Mouse (Mus musculus) hindbrain, embryonic 11.5 days (tissue): ENCODE data around the gene Rnf212. TPM values are rescaled to one million over a fixed set of nuclear protein-coding genes. Genes with fewer than 3 reads are reported as not detected.
A peak's percentile ranks its signal among the peaks of the same experiment; 100 is the strongest.

Experiments
- ATAC-seq: fragments of 200-750 bp; cut with Nextera tagmentation; 2 replicates; pipeline ENCODE4 v1.8.0; 2017; ENCODE audit warnings: mild to moderate bottlenecking, moderate TSS enrichment, moderate library complexity; ENCODE audit not compliant: low FRiP score
- DNase-seq: peaks from one replicate; pipeline ENCODE4 v3.0.0-alpha.2; 2015; ENCODE audit warnings: low spot score
- H3K27ac ChIP-seq: fragments of 300-500 bp; sonication (generic); 2 replicates; pipeline ENCODE4 v1.5.1; 2014; ENCODE audit warnings: mild to moderate bottlenecking, low read depth, low read length
- H3K27me3 ChIP-seq: fragments of 300-500 bp; sonication (generic); 2 replicates; pipeline ENCODE4 v1.6.1; 2014; ENCODE audit warnings: mild to moderate bottlenecking, low read length, moderate library complexity, mixed read lengths; ENCODE audit not compliant: control insufficient read depth, insufficient read depth
- H3K36me3 ChIP-seq: fragments of 300-500 bp; sonication (generic); 2 replicates; pipeline ENCODE4 v1.6.1; 2014; ENCODE audit warnings: mild to moderate bottlenecking, low read length, moderate library complexity, mixed read lengths; ENCODE audit not compliant: control insufficient read depth, insufficient read depth
- H3K4me1 ChIP-seq: fragments of 300-500 bp; sonication (generic); replicated peaks from 2 replicates; pipeline ENCODE4 v1.6.1; 2014; ENCODE audit warnings: low read length, mixed read lengths; ENCODE audit not compliant: control insufficient read depth, insufficient read depth
- H3K4me2 ChIP-seq: fragments of 300-500 bp; sonication (generic); replicated peaks from 2 replicates; pipeline ENCODE4 v1.6.1; 2014; ENCODE audit warnings: mild to moderate bottlenecking, low read depth, low read length
- H3K4me3 ChIP-seq: fragments of 300-500 bp; sonication (generic); 2 replicates; pipeline ENCODE4 v1.5.1; 2014; ENCODE audit warnings: low read depth, low read length
- H3K9ac ChIP-seq: fragments of 300-500 bp; sonication (generic); 2 replicates; pipeline ENCODE4 v1.6.1; 2014; ENCODE audit warnings: low read depth, low read length
- H3K9me3 ChIP-seq: fragments of 300-500 bp; sonication (generic); 2 replicates; pipeline ENCODE4 v1.6.1; 2016; ENCODE audit warnings: low read length; ENCODE audit not compliant: control insufficient read depth
- WGBS: fragments of 180-500 bp; shearing (Covaris S2); extraction: QIAGEN DNeasy Blood & Tissue Kit; methylation state at CpG from one replicate; pipeline ENCODE4 v1.1.7; 2014; 5-methylcytosine and 5-hydroxymethylcytosine counted together
- polyA plus RNA-seq: library from polyadenylated mRNA; unstranded; fragments of >200 nt; fragmentation: Nextera tagmentation; extraction: Ambion mirVana; gene quantifications from 2 replicates; pipeline ENCODE4 v1.2.1, GENCODE M21; 2014

Rnf212 gene
- polyA plus RNA-seq, 1 experiment from 2014 or later: 1.1 TPM

DNA sequence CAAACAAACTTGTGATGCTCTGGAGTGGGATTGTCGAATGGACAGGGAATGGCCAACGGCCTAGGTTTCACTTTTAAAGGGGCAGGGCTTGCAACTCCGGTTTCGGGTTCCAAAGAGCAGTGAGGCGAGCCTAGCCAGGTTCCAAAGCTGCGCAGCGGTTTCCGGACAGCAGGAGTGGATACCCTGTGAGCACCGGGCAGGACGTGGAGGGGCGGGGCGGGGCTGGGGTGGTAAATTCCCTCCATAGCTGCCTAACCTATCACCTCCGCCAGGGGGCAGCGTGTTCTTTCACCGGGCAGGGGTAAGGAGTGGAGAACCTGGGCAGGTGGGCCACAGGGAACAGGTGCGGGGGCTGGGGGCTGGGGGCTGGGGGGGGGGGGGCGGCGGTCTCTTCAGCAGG is 82.5 kb downstream of the Rnf212 start, which contains the start of gene Fgfrl1:
Fgfrl1 (plus strand) TSS at position 112 of the 400 bp plus-strand sequence.
- peaks cover 7% of the 10 kb centered on the region for H3K27me3 ChIP-seq
- WGBS: 3% methylated on average over 15 of the region's 18 CpGs
- ATAC-seq (no peak), DNase-seq (peak; percentile 61)
- 0 out of 2 replicates have a peak within 1 kb of the TSS, but pooled peaks have one; percentile 83 for H3K4me3 ChIP-seq
- H3K36me3 ChIP-seq: no peaks in the 10 kb centered on the region
- no peak within 1 kb of the TSS for H3K27ac ChIP-seq
- H3K4me2 ChIP-seq: peak within 1 kb of the TSS; percentile 33
- no peaks in the 10 kb centered on the region for H3K9me3 ChIP-seq
- no peaks in the 10 kb centered on the region; the same call in 1 of the 2 replicates for H3K4me1 ChIP-seq
- no peak within 1 kb of the TSS for H3K9ac ChIP-seq

DNA sequence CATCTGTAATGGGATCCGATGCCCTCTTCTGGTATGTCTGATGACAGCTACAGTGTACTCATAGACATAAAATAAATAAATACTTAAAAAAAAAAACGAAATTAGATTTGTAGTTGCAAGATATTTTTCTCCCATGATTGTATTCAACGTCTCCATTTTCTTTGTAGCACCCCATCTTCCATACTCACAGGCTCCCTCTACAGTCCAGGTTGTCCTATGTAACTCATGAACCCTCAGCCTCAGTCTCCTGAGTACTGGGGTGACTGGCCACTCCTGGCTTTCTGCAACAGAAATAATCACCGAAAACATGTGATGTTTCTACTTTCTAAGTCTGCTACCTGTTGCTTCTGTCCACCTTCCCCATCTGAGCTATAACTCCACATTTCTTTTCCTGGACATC is 83.6 kb downstream of the Rnf212 start:
- Histone ChIP-seq H3K36me3 (no peaks in the 10 kb centered on the region), H3K27me3 (peaks cover 7% of the 10 kb centered on the region), H3K9ac (no peak overlapping the region), H3K4me2 (no peak overlapping the region), H3K4me3 (no peak overlapping the region), H3K27ac (no peak overlapping the region), H3K9me3 (no peaks in the 10 kb centered on the region), H3K4me1 (no peaks in the 10 kb centered on the region; the same call in 1 of the 2 replicates)
- no peak for DNase-seq
- 74% methylated on average over 4 of the region's 4 CpGs for WGBS
- no peak for ATAC-seq

DNA sequence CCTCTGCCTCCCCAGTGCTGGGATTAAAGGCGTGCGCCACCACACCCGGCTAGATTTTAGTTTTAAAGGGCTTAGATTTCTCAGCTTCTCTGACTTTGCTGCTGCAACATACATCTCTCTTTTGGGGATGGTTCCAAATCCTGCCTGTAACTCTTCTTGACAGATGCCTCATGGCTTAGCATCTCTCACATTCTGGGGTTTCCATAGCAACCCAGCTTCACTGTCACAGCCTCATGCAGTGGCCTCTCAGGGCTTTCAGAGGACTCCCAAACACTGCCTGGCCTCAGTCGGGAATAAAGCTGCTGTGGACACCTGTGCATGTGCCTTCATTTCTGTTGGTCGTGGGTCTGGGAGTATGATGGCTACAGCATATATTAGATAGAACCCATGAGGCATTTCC is 85.7 kb downstream of the Rnf212 start:
- Histone ChIP-seq H3K4me2 (no peak overlapping the region), H3K9ac (no peak overlapping the region), H3K9me3 (no peaks in the 10 kb centered on the region), H3K27me3 (peaks cover 7% of the 10 kb centered on the region), H3K27ac (no peak overlapping the region), H3K4me3 (no peak overlapping the region), H3K4me1 (no peaks in the 10 kb centered on the region), H3K36me3 (no peaks in the 10 kb centered on the region)
- DNase-seq (no peak), ATAC-seq (no peak)
- 74% methylated on average over 5 of the region's 5 CpGs for WGBS

DNA sequence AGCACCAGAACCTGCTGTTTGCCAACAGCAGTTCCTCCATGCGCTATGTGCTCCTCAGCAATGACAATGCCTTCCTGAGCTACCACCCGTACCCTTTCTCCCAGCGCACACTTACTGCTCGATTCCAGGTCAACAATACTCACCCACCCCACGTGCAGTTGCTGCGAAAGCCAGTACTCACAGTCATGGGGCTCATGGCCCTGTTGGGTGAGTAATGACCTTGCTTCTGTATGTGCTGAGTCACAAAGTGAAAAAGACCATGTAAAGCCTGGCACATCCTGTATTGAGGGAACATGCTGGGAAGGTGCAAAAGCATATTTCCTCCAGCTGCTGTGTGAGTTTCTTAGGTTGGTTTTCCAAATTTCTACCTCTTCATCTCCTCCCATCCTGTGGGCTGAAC is 93.9 kb downstream of the Rnf212 start:
- no peaks in the 10 kb centered on the region for H3K27me3 ChIP-seq
- no peaks in the 10 kb centered on the region for H3K36me3 ChIP-seq
- no peak overlapping the region for H3K4me2 ChIP-seq
- WGBS: 92% methylated on average over 6 of the region's 6 CpGs
- 0 out of 2 replicates have a peak, but pooled peaks cover 4% of the 10 kb centered on the region for H3K4me1 ChIP-seq
- H3K27ac ChIP-seq: no peak overlapping the region
- H3K9ac ChIP-seq: no peak overlapping the region
- ATAC-seq (no peak), DNase-seq (no peak)
- H3K4me3 ChIP-seq: no peak overlapping the region
- H3K9me3 ChIP-seq: no peaks in the 10 kb centered on the region

DNA sequence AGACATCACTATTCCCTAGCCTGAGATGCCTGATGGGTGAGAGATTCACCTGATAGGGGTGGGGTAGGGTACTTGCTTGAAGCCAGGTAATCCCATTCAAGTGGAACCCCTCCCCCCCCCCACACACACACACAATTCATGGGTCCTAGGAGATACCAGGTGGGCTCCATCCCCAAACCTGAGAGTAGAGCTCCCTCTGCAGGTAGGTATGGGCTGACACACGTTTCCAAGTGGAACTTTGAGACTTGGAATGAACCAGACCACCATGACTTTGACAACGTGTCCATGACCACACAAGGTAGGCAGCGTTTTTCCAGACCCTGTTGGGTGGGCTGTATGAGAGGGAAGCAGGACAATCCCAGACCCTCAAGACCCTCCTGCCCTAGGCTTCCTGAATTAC is 94.9 kb downstream of the Rnf212 start:
- 66% methylated on average over 3 of the region's 3 CpGs for WGBS
- H3K4me1 ChIP-seq: 0 out of 2 replicates have a peak, but pooled peaks cover 4% of the 10 kb centered on the region
- H3K9me3 ChIP-seq: no peaks in the 10 kb centered on the region
- H3K4me3 ChIP-seq: no peak overlapping the region
- no peak overlapping the region for H3K4me2 ChIP-seq
- no peak for DNase-seq
- H3K9ac ChIP-seq: no peak overlapping the region
- no peaks in the 10 kb centered on the region for H3K36me3 ChIP-seq
- H3K27ac ChIP-seq: no peak overlapping the region
- no peak for ATAC-seq
- H3K27me3 ChIP-seq: no peaks in the 10 kb centered on the region

Other genes with a start within 250 kb of the Rnf212 start
- gene Cplx1, start 225.0 kb downstream of the Rnf212 start, polyA plus RNA-seq: 13.7 and 15.2 TPM in 2 replicates
- 40.8 and 45.7 TPM in 2 replicates for gene Gak, start 145.2 kb downstream of the Rnf212 start, polyA plus RNA-seq
- gene Tmem175, start 145.2 kb downstream of the Rnf212 start, polyA plus RNA-seq: 20.4 and 22.3 TPM in 2 replicates
- gene Idua, start 114.7 kb downstream of the Rnf212 start, polyA plus RNA-seq: 8.7 and 9.4 TPM in 2 replicates
- 8.2 and 9.5 TPM in 2 replicates for gene Dgkq, start 105.3 kb downstream of the Rnf212 start, polyA plus RNA-seq
- gene Slc26a1, start 99.4 kb downstream of the Rnf212 start, polyA plus RNA-seq: 0.48 and 0.91 TPM in 2 replicates
- 11.9 and 13.6 TPM in 2 replicates for gene Fgfrl1, start 82.6 kb downstream of the Rnf212 start, polyA plus RNA-seq
- gene Tmed11, start 20.4 kb upstream of the Rnf212 start, polyA plus RNA-seq: not detected in 2 replicates
- not detected in 2 replicates for gene Vmn2r8, start 33.9 kb upstream of the Rnf212 start, polyA plus RNA-seq
- gene Vmn2r9, start 77.6 kb upstream of the Rnf212 start, polyA plus RNA-seq: not detected in 2 replicates
- gene Vmn2r10, start 231.5 kb upstream of the Rnf212 start, polyA plus RNA-seq: not detected in 2 replicates